Mouse (Mus musculus): Measurements from ENCODE around the gene Eif1.
"Not testable (repeated sequence)": the region's sequence is repeated elsewhere in the genome, so short reads cannot be mapped to it uniquely, and the experiment has no call there.

The Eif1 gene

DNA sequence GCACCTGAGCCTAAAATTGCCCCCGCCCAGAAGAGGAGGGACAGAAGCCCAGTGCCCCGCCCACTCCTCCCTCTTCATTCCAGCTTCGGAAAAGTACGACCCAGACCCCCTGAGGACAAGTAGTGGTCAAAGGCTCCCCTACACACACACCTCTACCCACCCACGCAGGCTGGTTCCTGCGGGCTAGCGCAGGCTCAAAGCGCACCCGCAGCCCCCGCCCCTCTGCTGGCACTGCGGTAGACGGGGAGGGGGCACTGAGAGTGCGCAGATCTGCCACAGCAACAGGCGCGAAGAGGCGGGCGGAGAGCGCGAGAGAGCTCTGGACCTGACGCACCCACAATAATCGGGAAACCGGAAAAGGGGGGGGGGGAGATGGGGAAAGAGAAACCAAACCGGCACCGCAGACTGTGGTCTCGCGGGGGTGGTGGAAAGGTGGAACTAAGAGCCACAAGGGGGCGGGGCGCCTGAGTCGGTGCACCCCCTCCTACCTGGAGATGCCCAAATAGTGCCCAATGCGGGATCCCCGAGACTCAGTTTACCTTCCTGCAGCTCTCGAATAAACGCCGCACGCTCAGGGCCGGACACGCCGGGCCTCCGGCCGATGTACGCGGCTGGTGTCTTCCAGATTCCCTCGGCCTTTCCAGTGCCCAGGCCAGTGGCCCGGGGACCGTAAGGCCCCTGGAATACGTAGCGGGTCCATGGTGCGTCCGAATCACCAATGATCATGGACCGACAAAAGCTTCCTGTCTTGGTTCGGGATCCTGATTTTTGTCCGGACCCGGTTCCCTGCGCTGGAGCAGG is 35.7 kb downstream of the Eif1 start:
- DNase-seq, result peak; percentile 59

DNA sequence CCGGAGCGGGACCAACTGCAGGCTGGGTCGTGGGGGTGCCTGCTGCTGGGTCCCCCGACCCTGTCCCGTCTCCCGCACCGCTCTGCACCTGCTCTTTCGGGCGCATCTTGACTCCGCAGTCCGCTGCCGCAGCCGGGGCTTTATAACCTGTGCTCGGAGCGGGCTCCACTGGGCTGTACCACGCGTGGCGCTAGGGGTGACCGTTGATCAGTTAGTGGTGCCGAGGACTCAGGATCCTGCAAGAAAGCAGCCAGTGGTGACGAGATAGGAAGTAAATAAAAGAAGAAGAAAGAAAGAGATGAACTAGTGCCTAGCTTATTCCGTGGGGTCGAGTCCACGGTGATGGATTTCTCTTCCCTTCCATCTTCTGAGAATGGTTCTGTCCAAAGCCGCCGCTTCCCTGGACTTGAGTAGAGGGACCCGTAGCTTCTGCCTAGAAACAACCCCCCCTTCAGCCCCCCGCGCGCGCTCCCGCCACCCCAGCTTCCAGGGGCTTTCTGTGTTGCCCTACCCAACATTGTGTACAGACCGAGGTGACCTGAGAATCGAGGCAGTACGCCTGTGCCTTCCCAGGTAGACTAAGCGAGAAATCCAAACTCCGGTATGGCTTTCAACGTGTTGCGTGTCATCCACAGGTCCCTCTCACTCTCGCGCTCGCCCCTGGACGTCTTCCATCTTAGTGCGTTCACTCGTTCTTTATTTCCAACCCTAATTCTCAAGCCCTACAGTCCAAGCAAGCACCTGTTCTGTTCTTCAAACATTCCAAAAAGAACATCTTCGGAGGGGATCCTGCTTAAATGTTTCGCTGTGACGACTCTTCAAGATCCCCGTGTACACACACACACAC is 36.5 kb downstream of the Eif1 start, which contains the start of gene Hap1:
Gene Hap1 (minus strand): TSS at position 157 of the 847 bp plus-strand sequence.
- peak; percentile 72 for DNase-seq

DNA sequence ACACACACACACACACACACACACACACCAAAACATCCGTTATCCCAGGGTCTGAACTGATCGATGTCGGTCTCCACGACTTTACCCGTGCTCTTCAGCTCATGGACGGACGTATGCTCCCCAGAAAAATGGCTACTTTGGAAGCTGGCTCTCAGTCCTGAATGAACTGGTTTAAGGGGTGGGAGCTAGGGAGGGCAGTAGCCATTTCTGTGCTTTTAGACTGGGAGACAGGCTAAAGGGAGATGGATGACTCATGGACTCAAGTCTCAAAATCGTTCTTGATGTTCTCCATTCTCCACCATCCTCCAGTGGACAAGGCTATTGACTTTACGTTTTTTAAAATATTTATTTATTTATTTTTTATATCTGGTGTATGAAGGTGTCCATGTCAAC is 37.1 kb downstream of the Eif1 start:
- DNase-seq, result no peak

DNA sequence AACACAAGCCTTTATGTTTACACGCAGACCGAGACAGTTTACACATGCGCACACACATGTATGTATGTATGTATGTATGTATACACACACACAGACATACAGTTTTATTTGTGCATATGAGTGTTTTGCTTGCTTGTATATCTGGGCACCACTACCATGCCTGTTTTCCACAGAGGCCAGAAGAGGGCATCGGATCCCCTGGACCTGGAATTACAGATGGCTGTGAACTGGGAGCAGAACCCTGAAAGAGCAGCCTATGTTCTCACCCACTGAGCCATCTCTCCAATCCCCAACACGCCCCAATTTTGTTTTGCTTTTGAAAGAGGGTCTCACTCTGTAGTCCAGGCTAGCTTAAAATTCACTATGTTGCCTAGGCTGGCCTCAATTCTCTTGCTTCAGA is 37.7 kb downstream of the Eif1 start:
- DNase-seq, result no peak

DNA sequence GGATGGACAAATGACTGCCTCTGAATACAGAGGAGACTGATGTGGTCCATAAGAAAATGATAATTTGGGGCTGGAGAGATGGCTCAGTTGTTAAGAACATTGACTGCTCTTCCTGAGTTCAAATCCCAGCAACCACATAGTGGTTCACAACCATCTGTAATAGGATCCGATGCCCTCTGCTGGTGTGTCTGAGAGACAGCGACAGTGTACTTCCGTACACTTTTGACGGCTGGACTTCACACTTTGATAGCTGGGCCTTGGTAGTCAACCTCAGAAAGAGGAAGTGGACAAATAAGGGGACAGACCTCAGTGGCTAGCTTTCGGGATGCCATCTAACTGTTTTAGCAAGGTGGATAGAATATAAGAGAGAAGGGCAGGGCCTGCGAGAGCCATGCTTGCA is 40.5 kb downstream of the Eif1 start:
- no peak for DNase-seq

DNA sequence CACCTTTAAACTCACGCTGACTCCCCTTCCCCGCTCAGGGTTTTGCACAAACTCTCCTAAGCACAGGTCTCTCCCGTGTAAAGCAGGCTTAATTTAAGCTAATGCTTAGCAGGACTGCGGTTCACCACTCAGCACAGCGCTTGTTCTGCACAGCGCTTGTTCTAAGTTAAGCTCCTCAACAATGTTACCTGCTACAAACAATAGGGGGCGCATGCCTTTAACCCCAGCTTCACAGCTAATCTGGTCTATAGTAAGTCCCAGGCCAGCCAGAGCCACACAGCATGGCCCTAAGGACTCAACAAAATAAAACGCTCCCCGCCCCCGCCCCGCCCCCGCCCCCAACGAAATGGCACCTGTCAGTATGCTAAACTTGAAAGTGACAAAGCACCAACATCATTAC is 41.4 kb downstream of the Eif1 start:
- DNase-seq, result not testable (repeated sequence)

DNA sequence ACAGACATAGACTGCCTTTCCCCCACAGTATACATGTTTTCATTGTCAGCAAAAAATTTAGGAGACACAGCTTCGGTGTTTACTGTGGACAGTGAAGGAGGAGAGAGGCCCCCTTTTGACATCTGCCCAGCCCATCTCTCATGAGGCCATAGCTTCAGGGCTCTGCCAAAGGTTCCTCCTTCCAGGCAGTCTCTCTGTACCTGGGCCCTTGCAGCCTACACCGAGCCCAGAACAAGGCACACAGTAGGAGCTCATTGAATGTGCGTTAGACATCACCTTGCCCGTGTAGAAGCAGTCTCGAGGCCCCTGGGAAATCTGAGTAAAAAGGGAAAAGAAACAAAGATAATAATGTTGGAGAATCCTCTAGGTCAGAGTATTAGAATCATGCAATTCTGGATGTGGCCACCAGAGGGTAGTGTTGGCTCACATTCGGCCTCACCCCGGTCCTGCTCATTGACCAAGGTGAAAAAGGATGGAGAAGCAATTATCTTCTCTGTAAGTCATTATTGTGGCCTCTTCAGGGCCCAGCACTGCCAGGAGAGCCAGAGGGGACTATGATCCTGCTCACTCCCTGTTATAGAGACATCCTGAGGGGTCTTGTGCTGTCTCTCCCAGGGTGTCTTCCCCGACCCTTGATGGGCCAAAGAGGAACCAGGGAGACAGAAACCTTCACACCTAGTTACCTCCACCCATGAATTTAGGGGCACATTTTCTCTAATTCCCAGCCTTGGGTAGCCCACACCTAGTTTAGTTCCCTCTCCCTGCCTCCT is 42.7 kb downstream of the Eif1 start:
- DNase-seq, result peak; percentile 84

DNA sequence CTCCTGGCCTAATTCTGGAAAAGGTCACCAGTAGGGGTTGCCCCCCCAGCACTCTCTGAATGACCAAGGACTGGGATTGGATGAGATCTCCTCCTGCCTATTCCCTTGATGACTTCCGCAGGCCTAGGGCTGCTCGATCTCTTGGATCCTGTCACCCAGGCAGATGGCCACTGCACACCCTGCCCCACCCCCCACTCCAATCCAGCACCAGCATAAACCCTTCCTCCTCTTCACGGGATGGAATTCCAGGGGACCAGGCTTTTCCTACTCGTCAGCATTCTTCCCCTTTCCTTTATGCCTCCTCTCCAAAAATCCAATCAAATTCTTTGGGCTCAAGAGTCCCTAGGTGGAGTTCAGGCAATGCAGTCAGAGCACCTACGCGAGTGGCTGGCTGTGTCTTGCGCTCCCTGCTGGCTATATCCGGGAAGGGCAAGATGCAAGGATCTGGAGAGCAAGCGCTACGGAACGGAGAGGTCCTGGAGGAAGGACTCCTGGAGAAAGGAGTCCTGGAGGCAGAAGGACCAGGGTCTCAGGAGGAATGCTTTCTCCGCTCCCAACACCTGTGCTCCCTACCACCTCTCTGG is 43.4 kb downstream of the Eif1 start:
- peak; percentile 88 for DNase-seq

DNA sequence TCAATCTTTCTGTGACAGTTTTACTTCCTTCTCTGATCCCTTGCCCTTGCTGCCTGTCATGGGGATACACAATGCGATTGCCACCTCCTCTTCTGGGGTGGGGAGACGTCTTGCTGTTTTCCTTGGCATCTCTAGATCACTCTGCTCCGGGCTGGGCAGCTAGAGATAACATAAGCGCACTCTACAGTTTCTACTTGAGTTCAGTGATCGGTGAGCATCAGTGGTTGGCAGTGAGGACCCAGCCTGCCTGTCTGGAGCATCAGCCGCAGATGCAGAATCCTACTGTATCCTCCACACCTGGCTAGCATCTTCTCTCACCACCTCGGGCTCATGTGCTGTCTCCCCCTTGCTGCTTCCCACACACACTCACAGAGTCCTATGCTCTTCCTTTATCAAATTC is 49.5 kb downstream of the Eif1 start:
- DNase-seq, result no peak

DNA sequence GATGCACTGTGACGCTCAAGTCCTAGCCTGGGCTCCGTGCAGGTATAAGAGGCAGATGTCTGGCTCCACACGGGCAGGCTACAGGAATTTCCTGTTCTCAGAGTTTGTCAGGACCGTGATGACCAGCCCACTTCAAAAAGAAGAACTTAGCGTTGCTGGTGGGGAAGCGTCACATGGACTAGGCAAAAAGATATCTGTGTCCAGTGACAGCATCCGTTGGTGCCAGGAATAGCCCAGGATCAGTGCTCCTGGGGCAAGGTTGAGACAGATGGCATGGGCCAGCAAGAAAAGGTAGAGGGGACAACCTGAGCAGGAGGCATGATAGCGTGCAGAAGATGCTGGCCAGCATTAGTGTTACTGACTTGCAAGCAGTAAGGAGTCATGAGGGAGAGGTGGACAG is 50.1 kb downstream of the Eif1 start:
- no peak for DNase-seq

Data from lung, postnatal 10 days (tissue).